Mouse (Mus musculus) right cerebral cortex, adult 18-20 months (tissue): ENCODE results near the gene Dact3.

Source experiments
- DNase-seq: peaks from one replicate; pipeline ENCODE4 v3.0.0; 2022; ENCODE audit warnings: mixed read lengths

Dact3 gene

GRCm38 (mm10) chr7:16858336-16858735 lies 16.8 kb upstream of the Dact3 start:
- DNase-seq: no peak

GRCm38 (mm10) chr7:16859902-16860651 lies 15.0 kb upstream of the Dact3 start:
- no peak for DNase-seq

GRCm38 (mm10) chr7:16867488-16867887 lies 7.6 kb upstream of the Dact3 start:
- DNase-seq: no peak

- peak; percentile 97 for DNase-seq
Observed at GRCm38 (mm10) chr7:16869497-16869896, 5.6 kb upstream of the Dact3 start.

- no peak for DNase-seq
Observed at GRCm38 (mm10) chr7:16871600-16871999, 3.5 kb upstream of the Dact3 start.

GRCm38 (mm10) chr7:16872478-16872877 lies 2.6 kb upstream of the Dact3 start:
- no peak for DNase-seq

GRCm38 (mm10) chr7:16873392-16873791 lies 1.7 kb upstream of the Dact3 start:
- no peak for DNase-seq

- peak; percentile 83 for DNase-seq
Observed at GRCm38 (mm10) chr7:16874190-16874589, 927 bp upstream of the Dact3 start.

- peak; percentile 100 for DNase-seq
Observed at GRCm38 (mm10) chr7:16874756-16875309, 284 bp upstream of the Dact3 start.

GRCm38 (mm10) chr7:16875326-16875725 lies 209 bp downstream of the Dact3 start:
- no peak for DNase-seq

GRCm38 (mm10) chr7:16876006-16876405 lies 889 bp downstream of the Dact3 start:
- DNase-seq: no peak

GRCm38 (mm10) chr7:16876608-16877007 lies 1.5 kb downstream of the Dact3 start:
- no peak for DNase-seq

- DNase-seq: no peak
Observed at GRCm38 (mm10) chr7:16877717-16878116, 2.6 kb downstream of the Dact3 start.

- DNase-seq: no peak
Observed at GRCm38 (mm10) chr7:16879796-16880547, 4.9 kb downstream of the Dact3 start.

- no peak for DNase-seq
Observed at GRCm38 (mm10) chr7:16880615-16881014, 5.5 kb downstream of the Dact3 start.

GRCm38 (mm10) chr7:16883162-16883561 lies 8.0 kb downstream of the Dact3 start:
- no peak for DNase-seq

GRCm38 (mm10) chr7:16884334-16884733 lies 9.2 kb downstream of the Dact3 start:
- no peak for DNase-seq

- DNase-seq: no peak
Observed at GRCm38 (mm10) chr7:16885271-16885776, 10.2 kb downstream of the Dact3 start.

- no peak for DNase-seq
Observed at GRCm38 (mm10) chr7:16885905-16886304, 10.8 kb downstream of the Dact3 start.

GRCm38 (mm10) chr7:16890536-16890935 lies 15.4 kb downstream of the Dact3 start:
- DNase-seq: no peak

GRCm38 (mm10) chr7:16890944-16891343 lies 15.8 kb downstream of the Dact3 start:
- DNase-seq: no peak

GRCm38 (mm10) chr7:16891641-16892351 lies 16.7 kb downstream of the Dact3 start, which contains the start of gene Gng8:
TSS of gene Gng8 (plus strand) at chr7:16891786.
- DNase-seq: peak; percentile 86

- no peak for DNase-seq
Observed at GRCm38 (mm10) chr7:16892352-16892730, 17.2 kb downstream of the Dact3 start.
